Mouse (Mus musculus) lung, postnatal 10 days (tissue): Measurements from ENCODE around the gene Ubtf.
"Not testable (repeated sequence)": the region's sequence is repeated elsewhere in the genome, so short reads cannot be mapped to it uniquely, and the experiment has no call there.

Experiments
- DNase-seq: peaks from one replicate; pipeline ENCODE4 v3.0.0; 2021

Gene Ubtf

GRCm38 (mm10) chr11:102319410-102319792, at the start of gene Ubtf:
TSS of gene Ubtf (minus strand) at chr11:102319742.
- peak; percentile 89 for DNase-seq

- no peak for DNase-seq
Observed at GRCm38 (mm10) chr11:102369263-102369662, 49.7 kb upstream of the Ubtf start.

GRCm38 (mm10) chr11:102368347-102368746, 48.8 kb upstream of the Ubtf start:
- DNase-seq, result no peak

- no peak for DNase-seq
Observed at GRCm38 (mm10) chr11:102367504-102368280, 48.1 kb upstream of the Ubtf start.

GRCm38 (mm10) chr11:102366103-102366502, 46.6 kb upstream of the Ubtf start, which contains the start of gene Slc4a1:
TSS of gene Slc4a1 (minus strand) at chr11:102366203.
- DNase-seq, result not testable (repeated sequence)

GRCm38 (mm10) chr11:102365699-102366098, 46.2 kb upstream of the Ubtf start:
- DNase-seq, result no peak

GRCm38 (mm10) chr11:102364570-102365371, 45.2 kb upstream of the Ubtf start:
- DNase-seq, result no peak

GRCm38 (mm10) chr11:102363623-102364022, 44.1 kb upstream of the Ubtf start:
- no peak for DNase-seq

GRCm38 (mm10) chr11:102361776-102362495, 42.4 kb upstream of the Ubtf start:
- DNase-seq, result no peak

- DNase-seq, result no peak
Observed at GRCm38 (mm10) chr11:102358365-102358764, 38.8 kb upstream of the Ubtf start.

- DNase-seq, result no peak
Observed at GRCm38 (mm10) chr11:102356636-102357350, 37.3 kb upstream of the Ubtf start.

- no peak for DNase-seq
Observed at GRCm38 (mm10) chr11:102356190-102356589, 36.6 kb upstream of the Ubtf start.

- no peak for DNase-seq
Observed at GRCm38 (mm10) chr11:102355501-102355900, 36.0 kb upstream of the Ubtf start.

GRCm38 (mm10) chr11:102353021-102353431, 33.5 kb upstream of the Ubtf start:
- DNase-seq, result no peak

GRCm38 (mm10) chr11:102352378-102352777, 32.8 kb upstream of the Ubtf start:
- no peak for DNase-seq

GRCm38 (mm10) chr11:102350981-102351523, 31.5 kb upstream of the Ubtf start:
- no peak for DNase-seq

- no peak for DNase-seq
Observed at GRCm38 (mm10) chr11:102350416-102350815, 30.9 kb upstream of the Ubtf start.

GRCm38 (mm10) chr11:102349189-102349954, 29.8 kb upstream of the Ubtf start:
- no peak for DNase-seq

- no peak for DNase-seq
Observed at GRCm38 (mm10) chr11:102348771-102349170, 29.2 kb upstream of the Ubtf start.

- no peak for DNase-seq
Observed at GRCm38 (mm10) chr11:102348101-102348585, 28.6 kb upstream of the Ubtf start.

- no peak for DNase-seq
Observed at GRCm38 (mm10) chr11:102347683-102348082, 28.1 kb upstream of the Ubtf start.
